Mouse (Mus musculus): ENCODE data around the gene Cdh1. TPM values are rescaled to one million over a fixed set of nuclear protein-coding genes. Genes with fewer than 3 reads are reported as not detected.

Cdh1 gene
- total and polyA plus RNA-seq, 3 experiments = 0.13 TPM; not detected in 2

DNA sequence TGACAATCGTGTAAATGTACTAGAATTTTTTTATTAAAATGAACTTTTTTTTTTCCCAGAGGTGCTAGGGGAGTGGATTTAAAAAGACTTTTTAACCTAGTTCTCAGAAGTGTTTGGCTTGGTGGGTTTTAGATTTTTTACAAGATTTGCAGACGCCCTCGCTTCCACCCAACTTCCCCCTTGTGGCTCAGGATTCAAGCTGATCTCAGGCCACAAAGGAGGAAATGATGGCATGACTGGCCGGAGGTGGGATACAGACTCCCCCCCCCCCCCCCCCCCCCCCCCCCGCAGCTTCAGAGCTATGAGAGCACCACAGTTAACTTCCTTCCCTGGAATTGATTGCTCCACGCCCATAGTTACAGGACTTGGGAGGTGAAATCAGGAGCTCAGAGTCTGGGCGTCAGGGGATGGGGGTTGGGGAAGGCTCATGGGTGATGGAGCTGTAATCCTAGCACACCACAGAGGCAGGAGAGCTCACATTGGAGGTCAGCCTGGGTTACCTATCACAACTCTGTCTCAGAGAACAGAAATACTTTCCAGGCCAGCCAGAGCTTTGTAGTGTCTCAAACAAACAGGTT lies 47.0 kb upstream of the Cdh1 start:
- no peak for DNase-seq (ENCODE audit: extremely low read depth)
- dilution Hi-C loops (cut with MboI; ENCODE audit: extremely low pct_ligation_motif_present, extremely low pct_unique_long_range_greater_than_20kb, low sequenced_read_pairs) (no loop called here), in situ Hi-C loops (cut with MboI; ENCODE audit: low pct_ligation_motif_present, low pct_unique_long_range_greater_than_20kb, low sequenced_read_pairs) (no loop called here)
- Histone ChIP-seq H3K36me3 (replicated peaks in 1 of 2; ENCODE audit: control insufficient read depth in 1 of 2, insufficient read depth in 1 of 2, low read length in 1 of 2) (no peaks in the 10 kb centered on the region), H3K4me1 (ENCODE audit: control insufficient read depth in 1 of 2, insufficient read depth in 2 of 2) (peaks cover 5 to 14% of the 10 kb centered on the region in 2 experiments), H3K9ac (ENCODE audit: insufficient read depth, low read depth) (no peak overlapping the region), H3K79me2 (replicated peaks; ENCODE audit: control insufficient read depth, extremely low read depth, insufficient read depth, poor library complexity, severe bottlenecking) (no peaks in the 10 kb centered on the region), H3K9me3 (replicated peaks; ENCODE audit: low read length) (no peaks in the 10 kb centered on the region), H3K27me3 (replicated peaks) (no peaks in the 10 kb centered on the region), H3K27ac (ENCODE audit: insufficient read depth, low read depth) (no peak overlapping the region), H3K4me2 (ENCODE audit: insufficient read depth, low read depth, poor library complexity, severe bottlenecking) (no peak overlapping the region), H3K4me3 (replicated peaks in 1 of 3; ENCODE audit: low read depth in 2 of 3, low read length in 2 of 3, poor library complexity in 1 of 3) (no peak overlapping the region)
- no peak for TF ChIP-seq RCOR1 (conservative IDR thresholded peaks at IDR 0.05; ENCODE audit: low read depth, low read length)
- no peak for TF ChIP-seq E2F4 (IDR thresholded peaks at IDR 0.05; ENCODE audit: insufficient replicate concordance, low read depth, low read length)
- no peak for TF ChIP-seq ETS1 (conservative IDR thresholded peaks at IDR 0.05; ENCODE audit: low read depth, low read length)
- TF ChIP-seq EP300 (IDR thresholded peaks at IDR 0.05; ENCODE audit: low read length) = no peak
- no peak for TF ChIP-seq TBP (conservative IDR thresholded peaks at IDR 0.05; ENCODE audit: low read depth, low read length)
- TF ChIP-seq ZMIZ1 (IDR thresholded peaks at IDR 0.05; ENCODE audit: low read depth, low read length) = no peak
- no peak for TF ChIP-seq USF2 (conservative IDR thresholded peaks at IDR 0.05; ENCODE audit: low read depth, low read length)
- TF ChIP-seq SMC3 (IDR thresholded peaks at IDR 0.05; ENCODE audit: low read depth, low read length) = no peak
- no peak for TF ChIP-seq POLR2AphosphoS2 (IDR thresholded peaks at IDR 0.05; ENCODE audit: low read depth, low read length)
- no peak for TF ChIP-seq KAT2A (IDR thresholded peaks at IDR 0.05; ENCODE audit: insufficient replicate concordance, low read length)
- TF ChIP-seq POLR2A (IDR thresholded peaks at IDR 0.05; ENCODE audit: low read depth, low read length) = no peak

GRCm38 (mm10) chr8:106559844-106560243 lies 43.3 kb upstream of the Cdh1 start:
- Histone ChIP-seq H3K4me2 (ENCODE audit: insufficient read depth, low read depth, poor library complexity, severe bottlenecking) (no peak overlapping the region), H3K9me3 (replicated peaks; ENCODE audit: low read length) (no peaks in the 10 kb centered on the region), H3K27ac (ENCODE audit: insufficient read depth, low read depth) (no peak overlapping the region), H3K27me3 (replicated peaks) (no peaks in the 10 kb centered on the region), H3K4me3 (replicated peaks in 1 of 3; ENCODE audit: low read depth in 2 of 3, low read length in 2 of 3, poor library complexity in 1 of 3) (no peak overlapping the region), H3K4me1 (ENCODE audit: control insufficient read depth in 1 of 2, insufficient read depth in 2 of 2) (peaks cover 13 to 43% of the 10 kb centered on the region in 2 experiments), H3K36me3 (replicated peaks in 1 of 2; ENCODE audit: control insufficient read depth in 1 of 2, insufficient read depth in 1 of 2, low read length in 1 of 2) (no peaks in the 10 kb centered on the region), H3K9ac (ENCODE audit: insufficient read depth, low read depth) (no peak overlapping the region), H3K79me2 (replicated peaks; ENCODE audit: control insufficient read depth, extremely low read depth, insufficient read depth, poor library complexity, severe bottlenecking) (no peaks in the 10 kb centered on the region)
- no peak for TF ChIP-seq NRF1 (IDR thresholded peaks at IDR 0.05; ENCODE audit: low read depth, low read length)
- no peak for TF ChIP-seq IRF4 (IDR thresholded peaks at IDR 0.05; ENCODE audit: low read depth, low read length)
- TF ChIP-seq GABPA (IDR thresholded peaks at IDR 0.05; ENCODE audit: insufficient replicate concordance, low read depth, low read length) = no peak
- no peak for TF ChIP-seq MAFK (IDR thresholded peaks at IDR 0.05; ENCODE audit: insufficient replicate concordance, low read length)
- TF ChIP-seq NELFE (IDR thresholded peaks at IDR 0.05; ENCODE audit: low read depth, low read length) = no peak
- TF ChIP-seq ETS1 (conservative IDR thresholded peaks at IDR 0.05; ENCODE audit: low read depth, low read length) = no peak
- TF ChIP-seq BHLHE40 (IDR thresholded peaks at IDR 0.05; ENCODE audit: low read depth, low read length) = no peak
- no peak for TF ChIP-seq JUND (conservative IDR thresholded peaks at IDR 0.05; ENCODE audit: low read depth, low read length)
- no peak for TF ChIP-seq HCFC1 (IDR thresholded peaks at IDR 0.05; ENCODE audit: low read depth, low read length)
- no peak for TF ChIP-seq MAX (IDR thresholded peaks at IDR 0.05; ENCODE audit: low read length)
- no peak for TF ChIP-seq MAZ (IDR thresholded peaks at IDR 0.05; ENCODE audit: low read depth, low read length)
- TF ChIP-seq TBP (conservative IDR thresholded peaks at IDR 0.05; ENCODE audit: low read depth, low read length) = no peak
- TF ChIP-seq ELF1 (IDR thresholded peaks at IDR 0.05; ENCODE audit: low read depth, low read length) = no peak
- TF ChIP-seq POLR2A (IDR thresholded peaks at IDR 0.05; ENCODE audit: low read depth, low read length) = no peak
- dilution Hi-C loops (cut with MboI; ENCODE audit: extremely low pct_ligation_motif_present, extremely low pct_unique_long_range_greater_than_20kb, low sequenced_read_pairs) (no loop called here), in situ Hi-C loops (cut with MboI; ENCODE audit: low pct_ligation_motif_present, low pct_unique_long_range_greater_than_20kb, low sequenced_read_pairs) (loop anchor here (5.0 kb wide), 1 partner anchor 82 kb away; no protein-coding TSS in a partner anchor)
- DNase-seq (ENCODE audit: extremely low read depth) = no peak
